Mouse (Mus musculus) erythroblast, embryonic 14.5 days (primary cell): ENCODE measurements around the gene Sdad1.

Experiments used
- GATA1 ChIP-seq: IDR thresholded peaks from 2 replicates; pipeline ENCODE4 v1.6.1; 2012; ENCODE audit warnings: low read length, inconsistent platforms, mixed read lengths
- TAL1 ChIP-seq: IDR thresholded peaks from 3 replicates; pipeline ENCODE4 v1.6.1; 2012; ENCODE audit warnings: low read length, inconsistent platforms, mixed read lengths

DNA sequence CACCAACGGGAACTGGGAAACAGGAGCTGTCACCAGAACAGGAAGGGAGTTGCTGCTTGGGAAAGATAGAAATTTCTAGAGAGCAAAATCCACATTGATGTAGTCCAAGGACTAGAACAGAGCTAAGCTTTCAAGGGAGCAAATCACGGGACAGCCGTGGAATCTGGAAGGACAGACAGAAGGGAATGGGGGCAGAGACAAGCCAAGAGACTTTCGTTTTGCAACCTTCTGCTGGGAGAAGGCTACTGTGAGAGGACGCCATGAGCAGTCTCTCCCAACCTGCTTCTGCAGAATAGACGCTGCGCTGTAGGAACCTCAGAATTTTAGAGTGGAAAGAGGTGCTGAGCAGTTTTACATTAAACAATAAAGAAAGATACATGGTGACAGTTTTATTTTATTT, 39.5 kb upstream of the Sdad1 start:
- TF ChIP-seq TAL1 (no peak), GATA1 (no peak)
